In the genomic region with DNA sequence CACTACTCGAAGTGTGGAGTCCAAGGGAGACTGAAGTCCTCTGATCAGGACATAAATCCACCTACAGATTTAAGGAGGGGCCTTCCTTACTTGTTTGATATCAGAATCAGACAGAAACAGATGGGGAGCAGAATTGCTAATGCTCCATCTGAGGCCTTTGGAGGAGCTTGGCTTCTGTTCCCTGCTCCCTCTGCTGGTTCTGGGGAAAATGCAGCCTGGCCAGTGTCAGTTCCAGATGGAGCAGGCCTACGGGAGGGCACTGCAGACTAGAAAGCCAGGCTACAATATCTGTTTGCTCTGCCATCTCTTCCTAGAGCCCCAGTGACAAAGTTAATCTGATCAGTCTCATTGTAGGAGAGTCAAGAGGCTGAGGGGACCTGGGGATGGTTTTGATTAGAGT, we compare ENCODE assay signal across 8 mouse cellular contexts. TPM values are rescaled to one million over a fixed set of nuclear protein-coding genes. Genes with fewer than 3 reads are reported as not detected.
DNase-seq lines count a peak whose midpoint lies in the region; ATAC-seq and TF ChIP-seq lines count a peak whose summit lies in the region.

No protein-coding gene starts in this region.

- no peaks in the 10 kb centered on the region for H3K36me3 ChIP-seq in forebrain, postnatal 0 days (ENCODE audit: insufficient read depth)
- no peaks in the 10 kb centered on the region for H3K36me3 ChIP-seq in neural tube, embryonic 14.5 days (ENCODE audit: control insufficient read depth, insufficient read depth, low read length)

- H3K27me3 ChIP-seq in forebrain, postnatal 0 days (ENCODE audit: insufficient read depth, low read length): no peaks in the 10 kb centered on the region
- H3K27me3 ChIP-seq in neural tube, embryonic 14.5 days (ENCODE audit: control insufficient read depth, insufficient read depth, low read length): no peaks in the 10 kb centered on the region

- WGBS in forebrain, postnatal 0 days: 44% methylated on average over 2 of the region's 2 CpGs
- WGBS in neural tube, embryonic 14.5 days: 42% methylated on average over 2 of the region's 2 CpGs

- no peak overlapping the region for H3K4me3 ChIP-seq in forebrain, postnatal 0 days (ENCODE audit: low read depth, low read length)
- H3K4me3 ChIP-seq in neural tube, embryonic 14.5 days (ENCODE audit: low read depth, low read length): no peak overlapping the region

- H3K4me2 ChIP-seq in forebrain, postnatal 0 days (ENCODE audit: low read depth): no peak overlapping the region
- H3K4me2 ChIP-seq in neural tube, embryonic 14.5 days (ENCODE audit: low read depth, low read length): no peak overlapping the region

- ATAC-seq in forebrain, postnatal 0 days: peak; percentile 91
- ATAC-seq in neural tube, embryonic 14.5 days (ENCODE audit: low read depth): peak; percentile 78

- DNase-seq in kidney, adult 8-10 months: peak; percentile 11 to 43
- no peak for DNase-seq in kidney, adult 11 months
- DNase-seq in brain, embryonic 18.5 days (ENCODE audit: low read depth, low spot score): peak; percentile 52
- DNase-seq in forebrain, postnatal 0 days: peak; percentile 82
- peak; percentile 76 for DNase-seq in left cerebral cortex, adult 18-20 months (ENCODE audit: low spot score in 2 of 2)
- DNase-seq in natural killer cell, adult 2 months (ENCODE audit: low spot score in 2 of 2): no peak
- no peak for DNase-seq in gastrocnemius, postnatal 4 days (ENCODE audit: low spot score in 2 of 2)

- no peaks in the 10 kb centered on the region for H3K9me3 ChIP-seq in forebrain, postnatal 0 days (ENCODE audit: low read length)
- H3K9me3 ChIP-seq in neural tube, embryonic 14.5 days (ENCODE audit: control insufficient read depth, low read length): no peaks in the 10 kb centered on the region

- TF ChIP-seq CTCF in forebrain, postnatal 0 days (IDR thresholded peaks at IDR 0.05; ENCODE audit: low read depth): peak; percentile 83

- no peak overlapping the region for H3K27ac ChIP-seq in forebrain, postnatal 0 days (ENCODE audit: low read depth, low read length)
- no peak overlapping the region for H3K27ac ChIP-seq in neural tube, embryonic 14.5 days (ENCODE audit: low read depth, low read length)

- no peak overlapping the region for H3K9ac ChIP-seq in forebrain, postnatal 0 days
- H3K9ac ChIP-seq in neural tube, embryonic 14.5 days (replicated peaks; ENCODE audit: low read depth, low read length): no peak overlapping the region

- H3K4me1 ChIP-seq in forebrain, postnatal 0 days (ENCODE audit: insufficient read depth): no peaks in the 10 kb centered on the region
- H3K4me1 ChIP-seq in neural tube, embryonic 14.5 days (ENCODE audit: control insufficient read depth, insufficient read depth, low read length): no peaks in the 10 kb centered on the region

RNA-seq across cellular contexts. Expression of a gene that starts 43.0 kb away (rescaled TPM):
- total RNA-seq in forebrain, postnatal 0 days (2014; rRNA removed): 2.7 and 4.0 TPM in 2 replicates
- 1.7 and 2.1 TPM in 2 replicates for polyA plus RNA-seq in forebrain, postnatal 0 days (2015; fragmentation: Nextera tagmentation; extraction: Ambion mirVana)
- total RNA-seq in left cerebral cortex, adult 18-20 months (2021): 1 to 10 TPM; 1.7 to 2.3 TPM
- polyA plus RNA-seq in neural tube, embryonic 14.5 days (2014; fragmentation: Nextera tagmentation; extraction: Ambion mirVana): 1.5 and 1.6 TPM in 2 replicates
- 1 to 10 TPM; 5.8 to 7.3 TPM for total RNA-seq in gastrocnemius, postnatal 4 days (2021)

Comparison
In these comparisons a context has a peak if more than half of its experiments do, and no peak if none do; other contexts are left out.
1. DNase-seq: peak in kidney, adult 8-10 months (2 of 2), brain, embryonic 18.5 days (single experiment), forebrain, postnatal 0 days (single experiment) and left cerebral cortex, adult 18-20 months (2 of 2); none in kidney, adult 11 months (single experiment), natural killer cell, adult 2 months (0 of 2) and gastrocnemius, postnatal 4 days (0 of 2).